Mouse (Mus musculus) C2C12 (cell line): ENCODE measurements around the gene Slc30a9.

Source experiments
- CTCF ChIP-seq: IDR thresholded peaks from one replicate; pipeline ENCODE4 v1.5.1; 2011; ENCODE audit not compliant: control insufficient read depth, insufficient read depth, insufficient read length
- MAX ChIP-seq: IDR thresholded peaks from one replicate; pipeline ENCODE4 v1.6.1; 2011; ENCODE audit warnings: mild to moderate bottlenecking, control low read depth
- MYOG ChIP-seq: IDR thresholded peaks from one replicate; pipeline ENCODE4 v1.6.1; 2011; ENCODE audit not compliant: control insufficient read depth, insufficient read length; ENCODE audit errors: extremely low read depth
- USF1 ChIP-seq: IDR thresholded peaks from one replicate; pipeline ENCODE4 v1.6.1; 2011; ENCODE audit warnings: low read depth, mild to moderate bottlenecking, control low read depth, moderate library complexity

GRCm38 (mm10) chr5:67306698-67307521 lies at the start of gene Slc30a9:
- TF ChIP-seq CTCF (no peak), USF1 (no peak), MAX (no peak), MYOG (no peak)
